Mouse (Mus musculus) heart, adult 2 months (tissue): ENCODE measurements around the gene Hdac8. TPM values are rescaled to one million over a fixed set of nuclear protein-coding genes. Genes with fewer than 3 reads are reported as not detected.

Experiments
- DNase-seq, 2 experiments: peaks; one replicate each; pipeline ENCODE4 v3.0.0; 2021
- H3K27ac ChIP-seq: fragments of 200-600 bp; 2 replicates; pipeline ENCODE4 v1.8.1; 2022
- H3K27me3 ChIP-seq: fragments of 200-500 bp; 2 replicates; pipeline ENCODE4 v1.6.1; 2012; ENCODE audit warnings: mild to moderate bottlenecking, low read length, inconsistent platforms, mixed read lengths; ENCODE audit not compliant: control insufficient read depth, insufficient read depth
- H3K36me3 ChIP-seq: fragments of 200-500 bp; 2 replicates; pipeline ENCODE4 v1.6.1; 2012; ENCODE audit warnings: low read length, inconsistent platforms; ENCODE audit not compliant: control insufficient read depth, insufficient read depth
- H3K4me1 ChIP-seq: fragments of 200-500 bp; 2 replicates; pipeline ENCODE4 v1.6.1; 2011; ENCODE audit warnings: low read length; ENCODE audit not compliant: control insufficient read depth, insufficient read depth
- H3K4me3 ChIP-seq: fragments of 200-600 bp; 2 replicates; pipeline ENCODE4 v1.8.1; 2022
- H3K79me2 ChIP-seq: fragments of 200-500 bp; replicated peaks from 2 replicates; pipeline ENCODE4 v1.6.1; 2012; ENCODE audit warnings: mild to moderate bottlenecking, inconsistent platforms, low read length, moderate library complexity, mixed read lengths; ENCODE audit not compliant: control insufficient read depth, insufficient read depth
- H3K9ac ChIP-seq: fragments of 200-500 bp; 2 replicates; pipeline ENCODE4 v1.6.1; 2012; ENCODE audit warnings: low read depth, mild to moderate bottlenecking, control low read depth, inconsistent platforms, low read length, mixed read lengths
- CTCF ChIP-seq: fragments of 200-600 bp; IDR thresholded peaks from 2 replicates; pipeline ENCODE4 v1.8.1; 2022; ENCODE audit warnings: antibody characterized with exemption, mild to moderate bottlenecking, moderate library complexity
- EP300 ChIP-seq: fragments of 200-500 bp; IDR thresholded peaks from 2 replicates; pipeline ENCODE4 v1.6.1; 2011; ENCODE audit warnings: low read depth, low read length, control low read depth; ENCODE audit not compliant: insufficient read depth
- POLR2A ChIP-seq: fragments of 200-500 bp; IDR thresholded peaks from 2 replicates; pipeline ENCODE4 v1.6.1; 2011; ENCODE audit warnings: mild to moderate bottlenecking, low read depth, low read length, control low read depth; ENCODE audit not compliant: insufficient read depth
- WGBS: fragments of 180-500 bp; shearing (Covaris S2); methylation state at CpG from one replicate; pipeline ENCODE4 v1.1.7; 2018; 5-methylcytosine and 5-hydroxymethylcytosine counted together
- intact Hi-C: fragments of 180-260 bp; cut with DNase I; formaldehyde crosslinking; loops from one replicate; pipeline ENCODE4 v1.15.1; 2025
- polyA plus RNA-seq: library from polyadenylated mRNA; depleted of rRNA; stranded (reverse); fragments of >200 nt; gene quantifications from 2 replicates; pipeline ENCODE4 v1.2.3, GENCODE M21; 2012
- total RNA-seq, 2 experiments: library from RNA; stranded (reverse); gene quantifications; 2 replicates each; pipeline ENCODE4 v1.2.3; 2021

The Hdac8 gene
- total and polyA plus RNA-seq, 3 experiments: 1.9 to 4.5 (median 4.3) TPM

DNA sequence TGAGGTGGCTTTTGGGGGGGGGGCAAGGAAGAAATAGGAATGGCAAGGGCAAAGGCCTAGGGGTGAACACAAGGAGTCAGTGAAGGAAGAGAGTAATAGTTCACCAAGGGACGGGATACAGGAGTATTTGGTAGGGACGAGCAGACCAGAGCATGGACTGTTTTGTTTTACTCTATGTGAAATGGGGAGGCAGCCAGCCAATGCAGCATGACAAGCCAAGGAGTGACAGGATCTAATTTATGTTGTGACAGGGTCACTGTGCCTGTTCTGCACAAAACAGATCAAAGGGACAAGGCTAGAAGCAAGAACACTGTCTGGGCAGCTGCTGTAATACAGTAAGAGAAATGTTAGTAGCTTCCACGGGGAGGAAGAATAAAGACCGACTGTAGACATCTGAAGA is 25.5 kb downstream of the Hdac8 start:
- Histone ChIP-seq H3K27me3 (no peaks in the 10 kb centered on the region), H3K36me3 (no peaks in the 10 kb centered on the region), H3K79me2 (no peaks in the 10 kb centered on the region), H3K4me3 (no peak overlapping the region), H3K27ac (no peak overlapping the region), H3K9ac (no peak overlapping the region), H3K4me1 (no peaks in the 10 kb centered on the region)
- DNase-seq: no peak
- no peak for TF ChIP-seq POLR2A
- no peak for TF ChIP-seq CTCF
- TF ChIP-seq EP300: no peak
- intact Hi-C loops: loop anchor here (5.0 kb wide), 1 partner anchor 317 kb away; no protein-coding TSS in a partner anchor
- 65% methylated on average over 4 of the region's 4 CpGs for WGBS

DNA sequence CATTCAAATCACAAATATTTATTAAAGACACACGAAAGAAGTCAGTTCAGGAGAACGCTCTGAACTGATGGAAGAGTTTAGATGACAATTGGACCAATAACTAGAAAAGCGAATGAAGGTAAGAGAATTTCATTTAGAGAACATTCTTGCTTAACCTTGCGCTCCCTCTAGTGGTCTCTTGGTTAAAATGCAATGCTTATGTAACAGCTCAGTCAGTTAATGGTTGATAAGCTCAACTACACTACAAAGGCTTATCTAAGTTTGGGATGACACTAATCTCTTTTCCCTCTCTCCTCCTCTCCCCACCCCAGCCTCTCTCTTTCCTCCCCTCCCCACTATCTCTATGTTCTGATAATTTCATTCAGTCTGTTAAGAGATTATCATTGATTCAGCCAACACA is 26.2 kb downstream of the Hdac8 start:
- H3K27ac ChIP-seq: no peak overlapping the region
- H3K27me3 ChIP-seq: no peaks in the 10 kb centered on the region
- no peaks in the 10 kb centered on the region for H3K4me1 ChIP-seq
- no peaks in the 10 kb centered on the region for H3K79me2 ChIP-seq
- no peak overlapping the region for H3K4me3 ChIP-seq
- H3K9ac ChIP-seq: no peak overlapping the region
- WGBS: 22% methylated on average over 4 of the region's 4 CpGs
- DNase-seq: no peak
- TF ChIP-seq CTCF: peak; percentile 90
- no peak for TF ChIP-seq POLR2A
- TF ChIP-seq EP300: no peak
- intact Hi-C loops: loop anchor here (5.0 kb wide), 1 partner anchor 317 kb away; no protein-coding TSS in a partner anchor
- no peaks in the 10 kb centered on the region for H3K36me3 ChIP-seq

DNA sequence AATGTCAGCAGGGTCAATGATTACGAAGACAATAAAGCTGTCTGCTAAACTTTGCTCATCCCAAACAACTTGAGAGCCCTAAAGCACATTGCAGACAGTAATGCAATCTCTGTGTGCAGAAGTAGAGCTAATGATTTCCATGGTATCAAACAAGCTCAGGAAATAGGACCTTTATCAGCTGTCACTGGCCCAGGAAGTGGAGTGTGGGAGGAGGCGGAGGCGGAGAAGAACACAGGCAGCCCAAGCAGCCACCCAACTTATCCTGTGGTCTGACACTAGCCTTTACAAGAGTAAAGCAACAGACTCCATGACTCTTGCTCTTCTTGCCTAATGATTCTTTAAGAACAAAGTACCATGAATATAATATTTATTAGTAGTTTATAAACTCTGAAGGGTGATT is 26.7 kb downstream of the Hdac8 start:
- intact Hi-C loops: loop anchor here (5.0 kb wide), 1 partner anchor 316 kb away; no protein-coding TSS in a partner anchor
- no peaks in the 10 kb centered on the region for H3K36me3 ChIP-seq
- H3K27me3 ChIP-seq: no peaks in the 10 kb centered on the region
- no peak for TF ChIP-seq EP300
- TF ChIP-seq POLR2A: no peak
- TF ChIP-seq CTCF: no peak
- H3K79me2 ChIP-seq: no peaks in the 10 kb centered on the region
- no peaks in the 10 kb centered on the region for H3K4me1 ChIP-seq
- H3K4me3 ChIP-seq: no peak overlapping the region
- no peak overlapping the region for H3K27ac ChIP-seq
- WGBS: 52% methylated on average over 3 of the region's 3 CpGs
- no peak overlapping the region for H3K9ac ChIP-seq
- no peak for DNase-seq

DNA sequence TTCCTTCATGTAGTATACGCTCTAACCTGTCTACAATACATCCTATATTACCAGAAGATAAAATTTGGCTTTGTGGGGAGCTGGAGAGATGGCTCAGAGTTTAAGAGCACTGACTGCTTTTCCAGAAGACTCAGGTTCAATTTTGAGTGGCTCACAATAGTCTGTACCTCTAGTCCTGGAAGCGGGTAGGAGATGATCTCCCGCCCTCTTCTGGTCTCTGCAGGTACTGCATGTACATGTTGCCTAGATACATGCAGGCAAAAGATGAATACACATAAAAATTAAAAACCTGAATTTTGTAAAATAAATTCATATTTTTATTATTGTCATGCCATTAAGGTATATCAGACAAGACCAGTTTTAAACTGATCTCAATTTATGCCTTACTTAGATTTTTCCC is 28.4 kb downstream of the Hdac8 start:
- DNase-seq: peak; percentile 25 to 74
- no peak overlapping the region for H3K9ac ChIP-seq
- H3K36me3 ChIP-seq: no peaks in the 10 kb centered on the region
- 31% methylated on average over 3 of the region's 3 CpGs for WGBS
- H3K4me3 ChIP-seq: no peak overlapping the region
- intact Hi-C loops: loop anchor here (2.0 to 5.0 kb wide), 2 partner anchors 256 to 314 kb away; no protein-coding TSS in a partner anchor
- no peaks in the 10 kb centered on the region for H3K79me2 ChIP-seq
- TF ChIP-seq POLR2A: no peak
- peak; percentile 96 for TF ChIP-seq CTCF
- no peaks in the 10 kb centered on the region for H3K27me3 ChIP-seq
- no peaks in the 10 kb centered on the region for H3K4me1 ChIP-seq
- H3K27ac ChIP-seq: no peak overlapping the region

DNA sequence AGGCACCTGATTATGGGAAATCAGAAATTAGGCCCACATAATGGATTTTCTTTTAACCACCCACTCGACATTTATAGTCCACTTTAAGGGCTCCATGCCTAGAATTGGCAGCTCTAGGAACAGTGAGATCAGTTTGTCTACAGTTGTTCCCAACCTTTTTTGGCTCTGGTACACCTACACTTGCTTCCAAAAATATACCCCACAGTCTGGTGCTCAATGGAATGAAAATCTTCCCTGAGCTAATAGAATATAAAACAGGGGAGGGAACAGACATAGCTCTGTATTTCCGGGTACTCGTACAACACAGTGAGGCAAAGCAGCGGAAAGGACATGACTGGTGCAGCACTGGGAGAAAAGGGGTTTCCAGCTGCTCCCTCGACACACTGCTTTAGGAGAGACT is 29.6 kb downstream of the Hdac8 start:
- no peak for DNase-seq
- no peak overlapping the region for H3K27ac ChIP-seq

DNA sequence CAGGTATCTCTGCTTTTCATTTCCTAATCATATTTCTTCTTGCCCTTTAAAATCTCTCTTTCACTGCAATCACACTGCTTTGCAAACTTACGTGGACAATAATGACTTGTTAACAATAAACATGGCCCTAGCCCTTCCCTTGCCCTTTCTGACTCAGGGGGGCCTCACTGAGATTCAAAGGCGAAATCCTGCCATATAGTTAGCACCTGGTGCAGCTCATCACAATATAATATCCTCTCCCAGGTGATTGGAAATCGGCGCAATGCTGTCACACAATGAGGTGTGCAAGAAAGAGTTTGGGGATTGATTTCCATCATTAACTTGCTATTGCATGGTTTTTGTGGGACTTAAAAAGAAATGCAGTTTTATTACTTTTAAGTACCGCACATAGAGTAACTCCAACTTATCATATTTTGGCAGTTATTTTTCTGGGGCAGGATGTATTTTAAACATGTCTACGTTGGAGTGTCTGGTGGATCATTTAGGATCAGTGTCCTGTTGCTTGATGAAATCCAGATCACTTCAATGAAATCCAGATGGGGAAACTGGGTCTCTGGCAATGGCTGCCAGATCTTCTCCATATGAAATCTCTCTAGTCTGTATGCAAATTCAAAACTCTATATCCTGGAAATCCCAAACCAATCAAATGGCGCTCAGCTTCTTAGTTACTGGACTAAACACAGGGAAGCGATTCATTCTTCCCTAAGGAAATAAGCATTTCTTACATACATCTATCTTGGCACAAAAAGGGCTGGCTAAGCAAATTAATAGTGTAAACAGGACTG is 86.6 kb downstream of the Hdac8 start:
- no peak for DNase-seq
- Histone ChIP-seq H3K79me2 (no peaks in the 10 kb centered on the region), H3K36me3 (no peaks in the 10 kb centered on the region), H3K27me3 (no peaks in the 10 kb centered on the region), H3K27ac (no peak overlapping the region), H3K4me3 (no peak overlapping the region), H3K4me1 (no peaks in the 10 kb centered on the region), H3K9ac (no peak overlapping the region)
- no peak for TF ChIP-seq EP300
- 85% methylated on average over 8 of the region's 8 CpGs for WGBS
- intact Hi-C loops: no loop called here

More for the DNA sequence above, 29.6 kb downstream of the Hdac8 start:
- H3K27me3 ChIP-seq: no peaks in the 10 kb centered on the region
- 62% methylated on average over 5 of the region's 5 CpGs for WGBS
- intact Hi-C loops: loop anchor here (5.0 kb wide), 1 partner anchor 313 kb away; no protein-coding TSS in a partner anchor
- H3K4me1 ChIP-seq: no peaks in the 10 kb centered on the region
- H3K79me2 ChIP-seq: no peaks in the 10 kb centered on the region
- no peak for TF ChIP-seq POLR2A
- no peak overlapping the region for H3K4me3 ChIP-seq
- H3K36me3 ChIP-seq: no peaks in the 10 kb centered on the region
- no peak overlapping the region for H3K9ac ChIP-seq
